In the genomic region with DNA sequence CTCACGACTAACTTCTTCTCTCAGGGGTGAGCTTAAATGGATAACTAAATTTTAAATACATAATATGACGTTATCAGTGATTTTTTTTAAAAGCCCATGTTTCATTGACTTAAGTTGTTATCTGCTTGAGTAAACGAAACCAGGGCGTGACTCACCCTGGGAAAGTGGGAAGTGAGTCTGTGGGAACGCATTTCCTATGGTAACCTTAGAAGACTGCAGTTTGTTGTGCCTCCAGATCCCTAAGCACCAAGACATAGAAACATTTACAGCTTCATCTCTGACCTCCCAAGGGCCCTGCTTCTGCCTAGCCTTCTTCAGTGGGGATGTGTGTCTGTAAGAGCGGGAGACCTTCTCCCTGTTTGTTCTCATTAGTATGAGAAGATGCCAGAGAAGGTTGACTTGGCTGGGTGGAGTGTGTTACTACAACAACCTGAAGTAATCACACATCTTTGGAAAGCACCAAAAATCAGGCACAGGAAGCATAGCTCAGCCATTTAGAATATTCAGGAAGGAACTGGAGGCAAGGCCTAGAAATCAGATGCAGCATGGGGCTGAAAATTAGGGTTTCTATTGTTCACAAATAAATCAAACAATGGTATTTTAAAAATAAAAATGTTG, we compare ENCODE assay signal across 17 mouse cellular contexts.
A peak's percentile ranks its signal among the peaks of the same experiment; 100 is the strongest.
DNase-seq lines count a peak whose midpoint lies in the region; ATAC-seq and TF ChIP-seq lines count a peak whose summit lies in the region.
"Had no signal": no experiment of that assay in that cellular context is flagged by ENCODE, and none has a peak within 500 bp of the region (broad histone marks: within the 10 kb centered on the region; RNA-seq: fewer than 3 reads in every experiment).

No protein-coding gene starts in this region.

- intact Hi-C loops in heart, adult 2 months (cut with DNase I): no loop called here

- no peak overlapping the region for H3K4me2 ChIP-seq in lung, postnatal 0 days (replicated peaks; ENCODE audit: low read depth, low read length)
- no peak overlapping the region for H3K4me2 ChIP-seq in heart, embryonic 16.5 days (ENCODE audit: low read depth, low read length)
- H3K4me2 ChIP-seq in stomach, embryonic 14.5 days (replicated peaks; ENCODE audit: low read depth, low read length): no peak overlapping the region
- H3K4me2 ChIP-seq: limb, embryonic 12.5 days had no signal

- H3K9me3 ChIP-seq in lung, postnatal 0 days (ENCODE audit: low read length): no peaks in the 10 kb centered on the region
- H3K9me3 ChIP-seq in heart, embryonic 16.5 days (replicated peaks; ENCODE audit: control insufficient read depth, low read length): no peaks in the 10 kb centered on the region
- no peaks in the 10 kb centered on the region for H3K9me3 ChIP-seq in stomach, embryonic 14.5 days (ENCODE audit: control insufficient read depth, low read depth, low read length)
- H3K9me3 ChIP-seq in hindbrain, embryonic 10.5 days: no peaks in the 10 kb centered on the region
- H3K9me3 ChIP-seq: forebrain, embryonic 10.5 days; limb, embryonic 12.5 days had no signal

- no peak for TF ChIP-seq CTCF in heart, adult 2 months (IDR thresholded peaks at IDR 0.05)
- TF ChIP-seq CTCF in lung, postnatal 0 days (IDR thresholded peaks at IDR 0.05): no peak

- H3K27me3 ChIP-seq in heart, adult 2 months (ENCODE audit: control insufficient read depth, insufficient read depth, low read length): no peaks in the 10 kb centered on the region
- no peaks in the 10 kb centered on the region for H3K27me3 ChIP-seq in lung, postnatal 0 days (replicated peaks; ENCODE audit: insufficient read depth, low read length)
- H3K27me3 ChIP-seq in heart, embryonic 16.5 days (ENCODE audit: control insufficient read depth, insufficient read depth, low read length): no peaks in the 10 kb centered on the region
- no peaks in the 10 kb centered on the region for H3K27me3 ChIP-seq in stomach, embryonic 14.5 days (ENCODE audit: control insufficient read depth, insufficient read depth, low read length)
- no peaks in the 10 kb centered on the region for H3K27me3 ChIP-seq in hindbrain, embryonic 10.5 days (ENCODE audit: insufficient read depth, poor library complexity, severe bottlenecking)
- H3K27me3 ChIP-seq: limb, embryonic 12.5 days had no signal

- 33% methylated on average over 6 of the region's 6 CpGs for WGBS in heart, adult 2 months
- 27% methylated on average over 6 of the region's 6 CpGs for WGBS in lung, postnatal 0 days
- 42% methylated on average over 6 of the region's 6 CpGs for WGBS in heart, embryonic 16.5 days
- WGBS in stomach, embryonic 14.5 days: 34% methylated on average over 6 of the region's 6 CpGs
- WGBS in hindbrain, embryonic 10.5 days: 72% methylated on average over 6 of the region's 6 CpGs

- H3K79me2 ChIP-seq in heart, adult 2 months (replicated peaks; ENCODE audit: control insufficient read depth, insufficient read depth, low read length): no peaks in the 10 kb centered on the region

- no peak overlapping the region for H3K9ac ChIP-seq in heart, adult 2 months (ENCODE audit: low read depth, low read length)
- no peak overlapping the region for H3K9ac ChIP-seq in lung, postnatal 0 days (replicated peaks; ENCODE audit: low read depth)
- no peak overlapping the region for H3K9ac ChIP-seq in heart, embryonic 16.5 days (ENCODE audit: low read length)
- no peak overlapping the region for H3K9ac ChIP-seq in stomach, embryonic 14.5 days (replicated peaks; ENCODE audit: low read depth, low read length)
- H3K9ac ChIP-seq: limb, embryonic 12.5 days had no signal

- ATAC-seq in lung, postnatal 0 days: peak; percentile 82
- no peak for ATAC-seq in heart, embryonic 16.5 days (replicated peaks; ENCODE audit: extremely low read depth, insufficient read depth, low FRiP score)
- ATAC-seq in stomach, embryonic 14.5 days (ENCODE audit: insufficient number of reproducible peaks, insufficient read depth, low FRiP score, low read depth): peak; percentile 78

- no peak for TF ChIP-seq POLR2A in heart, adult 2 months (IDR thresholded peaks at IDR 0.05; ENCODE audit: insufficient read depth, low read depth, low read length)

- no peak for TF ChIP-seq EP300 in heart, adult 2 months (IDR thresholded peaks at IDR 0.05; ENCODE audit: insufficient read depth, low read depth, low read length)
- TF ChIP-seq EP300 in lung, postnatal 0 days (IDR thresholded peaks at IDR 0.05): peak; percentile 68; the same call in 1 of the 2 replicates

- no peaks in the 10 kb centered on the region; the same call in 1 of the 2 replicates for H3K36me3 ChIP-seq in heart, adult 2 months (ENCODE audit: control insufficient read depth, insufficient read depth, low read length)
- no peaks in the 10 kb centered on the region for H3K36me3 ChIP-seq in lung, postnatal 0 days (ENCODE audit: insufficient read depth, low read length)
- H3K36me3 ChIP-seq in heart, embryonic 16.5 days (ENCODE audit: control insufficient read depth, insufficient read depth): no peaks in the 10 kb centered on the region
- H3K36me3 ChIP-seq in stomach, embryonic 14.5 days (ENCODE audit: control insufficient read depth, insufficient read depth, low read length): no peaks in the 10 kb centered on the region
- no peaks in the 10 kb centered on the region for H3K36me3 ChIP-seq in hindbrain, embryonic 10.5 days
- H3K36me3 ChIP-seq: forebrain, embryonic 10.5 days; limb, embryonic 12.5 days had no signal

- no peak overlapping the region for H3K4me3 ChIP-seq in heart, adult 2 months
- H3K4me3 ChIP-seq in lung, postnatal 0 days (ENCODE audit: low read depth, low read length): no peak overlapping the region
- H3K4me3 ChIP-seq in heart, embryonic 16.5 days (ENCODE audit: low read length): no peak overlapping the region
- no peak overlapping the region for H3K4me3 ChIP-seq in stomach, embryonic 14.5 days (ENCODE audit: low read depth, low read length)
- H3K4me3 ChIP-seq in hindbrain, embryonic 10.5 days: no peak overlapping the region
- H3K4me3 ChIP-seq: forebrain, embryonic 10.5 days; limb, embryonic 12.5 days had no signal

- peaks cover 4% of the 10 kb centered on the region for H3K4me1 ChIP-seq in heart, adult 2 months (ENCODE audit: control insufficient read depth, insufficient read depth, low read length)
- H3K4me1 ChIP-seq in lung, postnatal 0 days (ENCODE audit: insufficient read depth, low read depth, low read length): no peaks in the 10 kb centered on the region
- H3K4me1 ChIP-seq in heart, embryonic 16.5 days (ENCODE audit: control insufficient read depth, insufficient read depth, low read length): no peaks in the 10 kb centered on the region
- H3K4me1 ChIP-seq in stomach, embryonic 14.5 days (ENCODE audit: control insufficient read depth, insufficient read depth, low read length): no peaks in the 10 kb centered on the region
- no peaks in the 10 kb centered on the region for H3K4me1 ChIP-seq in hindbrain, embryonic 10.5 days (replicated peaks)
- H3K4me1 ChIP-seq: forebrain, embryonic 10.5 days; limb, embryonic 12.5 days had no signal

- no peak overlapping the region for H3K27ac ChIP-seq in heart, adult 2 months
- H3K27ac ChIP-seq in lung, postnatal 0 days (ENCODE audit: low read length): no peak overlapping the region
- H3K27ac ChIP-seq in heart, embryonic 16.5 days (ENCODE audit: low read length): 0 out of 2 replicates have a peak overlapping the region, but pooled peaks have one; percentile 19
- peak overlapping the region; percentile 58; the same call in 1 of the 2 replicates for H3K27ac ChIP-seq in stomach, embryonic 14.5 days (ENCODE audit: low read length)
- H3K27ac ChIP-seq in hindbrain, embryonic 10.5 days: no peak overlapping the region
- H3K27ac ChIP-seq: forebrain, embryonic 10.5 days; limb, embryonic 12.5 days; macrophage had no signal

- peak; percentile 88 for DNase-seq in heart, adult 11 months
- no peak for DNase-seq in heart, adult 2 months
- DNase-seq in lung, postnatal 0 days (ENCODE audit: low spot score): peak; percentile 60
- DNase-seq in lung, postnatal 4 days: no peak
- no peak for DNase-seq in hindbrain, embryonic 10.5 days (ENCODE audit: low spot score)
- DNase-seq in cerebellum, adult 9-10 months: no peak
- DNase-seq: adrenal gland, postnatal 10 days; cerebellum, adult 11 months; embryo, embryonic 11 days; gastrocnemius, postnatal 25 days; spleen, adult 18-20 months; thymus, postnatal 36 days had no signal

Comparison
In these comparisons a context has a peak if more than half of its experiments do, and no peak if none do; other contexts are left out.
1. DNase-seq: peak in heart, adult 11 months (single experiment) and lung, postnatal 0 days (single experiment); none in heart, adult 2 months (0 of 2), lung, postnatal 4 days (0 of 2), hindbrain, embryonic 10.5 days (single experiment) and cerebellum, adult 9-10 months (single experiment).
2. H3K27ac ChIP-seq: peak in heart, embryonic 16.5 days (single experiment) and stomach, embryonic 14.5 days (single experiment); none in heart, adult 2 months (single experiment), lung, postnatal 0 days (single experiment) and hindbrain, embryonic 10.5 days (single experiment).